Mouse (Mus musculus): ENCODE results near the gene Zfyve26. TPM values are rescaled to one million over a fixed set of nuclear protein-coding genes. Genes with fewer than 3 reads are reported as not detected.

The Zfyve26 gene
- polyA plus RNA-seq (2017; shearing (Covaris generic)), result 26.7 TPM

DNA sequence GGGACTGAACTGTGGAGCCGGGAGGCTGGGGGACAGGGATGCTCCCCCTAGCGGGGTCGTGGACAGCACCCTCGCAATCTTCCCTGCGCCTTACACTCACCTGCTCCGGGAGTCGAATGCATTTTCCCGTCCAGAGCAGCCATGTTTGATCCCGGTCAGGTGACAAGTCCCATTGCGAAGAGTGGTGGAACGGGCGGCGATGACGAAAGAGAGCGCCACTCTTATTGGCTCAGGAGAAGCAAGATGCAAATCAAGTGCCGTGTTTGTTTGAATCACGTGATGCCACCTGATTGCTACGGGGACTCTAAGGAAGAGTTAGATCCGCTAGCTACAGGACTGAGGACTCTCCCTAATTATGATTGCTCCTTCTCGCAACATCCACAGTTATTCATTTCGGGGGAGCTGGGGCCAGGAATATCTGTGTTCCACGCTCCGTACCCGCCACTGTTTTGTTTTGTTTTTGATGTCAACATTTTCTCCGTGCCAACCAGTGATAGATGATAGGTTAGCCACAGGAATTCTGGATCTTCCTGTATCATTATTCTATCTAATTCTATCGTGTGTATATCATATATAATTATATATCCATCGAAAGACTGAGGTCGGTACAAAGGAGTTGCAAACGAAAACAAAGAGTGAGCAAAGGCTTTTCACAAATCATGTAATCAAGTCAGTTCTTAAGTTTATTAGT, at the start of gene Zfyve26:
Zfyve26 (minus strand) TSS at position 179 of the 691 bp plus-strand sequence.

DNA sequence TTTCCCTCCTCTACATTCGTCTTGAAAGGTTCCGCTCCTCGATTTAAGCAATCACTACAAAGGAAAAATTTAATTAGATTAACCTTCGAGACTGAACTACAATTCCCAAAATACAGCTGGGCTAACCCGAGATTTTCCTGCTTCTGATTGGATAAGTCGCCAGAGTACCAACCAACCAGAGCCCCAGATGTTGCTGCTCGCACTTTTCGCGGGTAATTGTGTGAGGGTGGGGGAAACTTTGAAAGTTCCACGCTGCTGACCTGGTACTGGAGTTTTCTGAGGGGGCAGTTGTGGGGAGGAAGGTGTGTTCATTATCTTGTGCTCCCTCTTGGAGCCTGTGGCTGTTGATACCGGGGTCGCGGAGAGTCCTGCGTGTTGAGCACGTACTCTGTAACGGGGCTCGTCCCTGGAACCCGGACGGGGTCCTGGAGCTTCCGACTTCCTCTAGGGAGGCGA, 1.0 kb upstream of the Zfyve26 start, which contains the start of gene Rad51b:
Rad51b (plus strand) TSS at position 162 of the 456 bp plus-strand sequence.

DNA sequence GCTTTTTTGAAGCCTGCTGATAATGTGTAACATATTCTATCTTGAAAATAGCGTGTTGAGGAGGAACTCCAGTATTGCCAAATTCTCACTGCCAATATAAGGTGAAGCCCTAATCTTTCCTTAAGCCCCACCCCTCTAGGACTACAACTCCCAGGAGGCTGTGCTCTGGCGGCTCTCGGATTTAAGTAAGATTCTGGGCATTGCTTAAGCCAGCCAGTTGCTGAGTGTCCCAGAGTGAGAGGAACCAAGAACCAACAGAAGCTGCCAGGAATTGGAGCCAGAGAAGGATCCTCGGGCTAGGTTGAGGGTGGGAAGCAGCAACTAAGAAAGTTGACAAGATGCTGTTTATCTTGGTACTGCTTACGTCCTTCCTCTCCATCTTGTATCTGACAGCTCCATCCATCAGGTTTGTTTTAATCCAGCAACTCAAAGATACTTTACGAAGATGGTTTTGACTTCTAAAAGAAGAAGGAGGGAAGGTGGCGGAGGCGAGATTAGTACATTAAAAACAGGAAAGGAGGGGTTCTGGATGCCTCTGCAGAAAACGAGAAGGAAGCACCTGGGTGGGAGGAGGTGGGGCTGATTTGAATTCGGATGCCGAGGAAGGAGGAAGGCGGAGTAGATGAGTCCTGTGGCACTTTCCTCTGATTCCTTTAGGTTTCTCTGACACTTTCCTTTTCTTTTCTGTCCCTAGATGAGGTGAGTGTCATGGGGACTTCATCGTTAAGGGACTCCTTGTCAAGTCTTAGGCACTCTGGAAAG, 87.2 kb downstream of the Zfyve26 start, which contains the start of gene Rdh12:
Rdh12 (plus strand) TSS at position 212 of the 762 bp plus-strand sequence.

DNA sequence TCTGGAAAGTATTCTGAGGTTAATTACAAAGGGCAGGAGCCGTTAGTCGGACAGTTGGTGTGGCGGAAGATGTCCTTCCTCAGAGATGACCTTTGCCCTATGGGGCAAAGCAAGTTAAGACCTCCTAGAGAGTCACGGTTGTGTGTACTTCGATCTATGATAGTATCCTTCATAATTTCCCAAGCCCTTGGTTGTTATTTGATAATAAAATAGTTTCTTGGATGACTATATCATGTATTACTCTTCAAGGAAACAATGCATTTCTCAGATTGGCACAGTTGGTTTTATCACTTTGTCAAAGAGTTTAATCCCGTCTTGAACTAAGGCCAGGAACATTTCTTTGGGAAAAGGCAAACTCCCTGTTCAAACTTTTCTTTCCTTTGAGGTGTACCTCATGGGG, 103.9 kb downstream of the Zfyve26 start, which contains the start of gene Rdh11:
Rdh11 (minus strand) TSS at position 101 of the 400 bp plus-strand sequence.

Other genes with a start within 250 kb of the Zfyve26 start
- gene Pigh, start 206.7 kb downstream of the Zfyve26 start, polyA plus RNA-seq (2017; shearing (Covaris generic)), result 28.4 TPM
- not detected for gene Arg2, start 165.5 kb downstream of the Zfyve26 start, polyA plus RNA-seq (2017; shearing (Covaris generic))
- gene Vti1b, start 123.6 kb downstream of the Zfyve26 start, polyA plus RNA-seq (2017; shearing (Covaris generic)), result 146 TPM
- 28.5 TPM for gene Rdh11, start 104.0 kb downstream of the Zfyve26 start, polyA plus RNA-seq (2017; shearing (Covaris generic))
- gene Rdh12, start 87.4 kb downstream of the Zfyve26 start, polyA plus RNA-seq (2017; shearing (Covaris generic)), result 16.9 TPM
- gene Rad51b, start 978 bp upstream of the Zfyve26 start, polyA plus RNA-seq (2017; shearing (Covaris generic)), result 4.8 TPM